Mouse (Mus musculus) layer of hippocampus, adult 9-10 months (tissue): ENCODE measurements around the gene Map3k4.
"Not testable (repeated sequence)": the region's sequence is repeated elsewhere in the genome, so short reads cannot be mapped to it uniquely, and the experiment has no call there.

Experiments used
- DNase-seq: peaks from one replicate; pipeline ENCODE4 v3.0.0; 2022; ENCODE audit warnings: low spot score

Gene Map3k4

DNA sequence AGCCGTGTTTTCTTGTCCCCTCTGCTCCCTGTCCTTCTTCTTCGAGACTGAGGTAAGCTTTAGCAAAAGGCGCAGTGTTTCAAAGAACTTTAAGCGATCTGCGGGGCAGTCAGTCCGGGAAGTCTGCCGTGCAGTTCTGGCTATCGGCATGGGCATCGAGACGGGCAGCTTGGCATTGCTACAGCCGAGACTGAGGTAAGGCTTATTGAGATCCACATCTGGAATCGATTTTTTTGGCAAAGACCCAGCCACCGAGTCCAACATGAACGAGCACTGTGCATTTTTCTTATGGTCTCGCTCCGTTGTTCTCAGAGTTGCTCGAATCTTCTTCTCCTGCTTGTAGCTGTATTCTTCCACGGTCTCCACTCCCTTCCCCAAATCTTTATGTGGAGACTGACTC lies 46.8 kb downstream of the Map3k4 start:
- no peak for DNase-seq

DNA sequence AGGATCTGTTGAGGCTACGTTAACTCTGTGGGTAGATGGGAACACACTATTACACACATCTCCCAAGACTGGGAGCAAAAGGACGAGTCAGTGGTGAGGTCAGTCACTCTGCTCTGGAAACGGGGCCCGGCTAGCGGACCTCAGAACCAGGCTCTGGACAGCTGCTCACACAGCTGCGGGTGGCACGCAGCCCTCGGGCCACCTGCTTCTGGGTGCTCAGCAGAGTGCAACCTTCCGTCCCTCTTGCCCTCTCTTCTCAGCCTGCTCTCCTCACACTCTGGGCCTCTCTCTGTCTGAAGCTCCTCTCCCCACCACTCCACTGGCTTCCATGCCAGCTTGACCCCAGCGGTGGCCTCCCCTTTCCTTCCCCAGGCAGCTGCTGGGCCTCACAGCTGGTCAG lies 50.1 kb downstream of the Map3k4 start:
- DNase-seq, result no peak

DNA sequence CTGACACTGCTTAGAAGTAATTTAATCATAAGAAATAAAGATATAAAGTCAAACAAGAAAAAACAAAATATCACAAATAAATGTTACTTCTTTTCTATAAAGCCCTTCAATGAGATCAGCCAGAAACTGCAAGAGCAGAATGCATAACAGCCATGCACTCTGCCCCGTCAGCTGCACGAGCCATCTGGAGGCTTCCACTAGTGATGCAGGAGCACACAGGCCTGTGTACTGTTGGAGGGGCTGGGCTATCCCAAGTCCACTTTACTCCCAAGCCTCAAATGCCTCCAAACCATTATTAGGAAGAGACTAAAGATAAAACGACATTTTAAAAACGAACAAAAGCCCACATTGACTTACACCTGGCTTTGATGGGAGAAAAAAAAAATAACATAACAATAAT lies 50.5 kb downstream of the Map3k4 start:
- no peak for DNase-seq

DNA sequence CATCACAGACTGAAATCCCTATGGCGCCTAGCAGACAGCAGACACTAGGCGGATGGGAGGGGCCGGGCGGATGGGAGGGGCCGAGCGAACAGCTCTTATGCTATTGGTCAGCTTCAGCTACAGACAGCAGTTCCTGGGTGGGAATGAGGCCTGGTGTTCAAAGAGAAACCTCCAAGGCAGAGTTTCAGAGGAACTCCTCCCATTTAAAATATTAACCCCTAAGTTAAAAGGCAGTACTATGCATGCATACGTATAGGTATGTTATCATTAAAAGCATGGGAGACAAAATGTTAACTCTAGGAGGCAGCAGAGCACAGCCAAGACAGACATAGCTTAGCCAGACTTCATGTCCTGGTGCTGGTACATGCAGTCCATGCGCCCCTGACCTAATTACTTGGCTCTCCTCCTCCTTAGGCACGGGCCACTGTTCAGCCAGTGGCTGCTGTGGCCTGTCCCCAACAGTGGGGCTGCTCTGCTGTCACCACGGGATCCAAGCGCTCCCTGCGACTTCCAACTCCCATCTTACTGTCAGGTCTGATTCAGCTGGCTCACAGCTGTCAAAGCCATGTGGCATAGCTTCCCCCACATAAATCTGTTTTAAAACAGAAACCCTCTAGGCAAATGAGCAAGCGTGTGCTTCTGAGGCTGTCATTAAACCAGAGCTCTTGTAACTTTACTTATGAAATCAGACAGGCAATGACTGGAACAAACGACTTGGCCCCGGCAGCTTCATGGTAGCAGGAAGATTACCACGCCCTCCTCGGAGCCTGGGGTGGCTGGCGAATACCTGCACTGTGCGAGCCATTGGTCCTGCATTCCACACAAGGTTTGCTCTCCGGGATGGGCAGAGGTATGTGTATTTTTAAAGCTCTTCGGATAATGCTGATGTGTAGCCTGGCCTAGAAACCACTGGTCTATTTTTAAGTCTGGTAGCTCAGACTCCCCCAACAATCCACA lies 52.3 kb downstream of the Map3k4 start:
- DNase-seq, result peak; percentile 59

DNA sequence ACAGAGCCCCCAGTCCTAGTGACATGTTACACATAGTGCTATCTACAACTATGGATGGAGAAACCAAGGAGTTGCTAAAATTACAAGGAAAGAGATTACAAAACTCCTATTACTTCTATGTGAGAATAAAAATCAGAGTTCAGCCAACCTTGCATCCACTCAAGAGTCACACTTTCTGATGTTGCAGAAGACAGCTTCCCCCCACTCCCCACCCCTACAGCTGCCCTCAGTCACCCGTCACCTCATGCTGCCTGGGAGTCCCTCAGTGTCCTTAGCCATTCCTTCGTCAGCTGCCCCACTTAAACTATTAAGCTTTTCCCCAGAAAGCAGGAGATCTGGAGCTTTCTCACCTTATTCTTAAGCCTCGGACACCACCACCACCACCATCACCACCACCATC lies 54.3 kb downstream of the Map3k4 start:
- DNase-seq, result no peak

DNA sequence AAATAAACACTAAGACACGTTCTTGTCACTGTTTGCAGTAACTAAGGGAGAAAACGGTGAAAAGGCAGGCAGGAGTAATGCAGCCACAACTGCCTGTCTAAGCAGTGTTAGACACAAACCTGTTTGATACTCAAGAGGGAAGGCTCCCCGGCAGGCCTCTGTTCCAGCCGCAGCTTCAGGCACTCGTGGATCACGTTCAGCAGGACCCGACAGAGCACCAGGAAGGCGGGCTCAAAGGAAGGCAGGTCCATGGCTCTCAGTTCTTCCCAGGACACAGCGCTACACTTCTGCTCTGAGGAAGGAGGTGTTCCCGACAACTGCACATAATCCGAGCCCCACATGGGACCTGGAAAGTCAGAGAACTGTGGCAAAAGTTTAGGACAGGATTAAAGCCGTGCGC lies 54.8 kb downstream of the Map3k4 start:
- no peak for DNase-seq

DNA sequence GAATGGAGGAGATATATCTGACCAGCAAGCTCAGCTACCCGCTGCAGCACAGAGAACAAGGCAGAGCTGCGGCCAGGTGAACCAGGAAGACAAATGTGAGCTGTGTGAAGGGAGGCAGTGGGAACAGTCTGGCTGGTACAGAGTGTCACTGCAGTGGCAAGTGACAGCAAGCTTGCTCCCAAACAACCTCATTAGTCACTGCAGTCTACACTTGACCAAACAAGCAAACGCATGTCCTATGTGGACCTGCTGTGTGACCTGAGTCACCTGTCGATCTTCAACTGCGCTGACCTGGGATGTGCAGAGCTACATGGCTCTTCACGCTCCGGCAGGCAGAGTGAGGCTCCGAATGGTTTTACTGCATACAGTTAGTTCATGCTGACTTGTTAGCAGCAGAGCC lies 55.7 kb downstream of the Map3k4 start:
- DNase-seq, result no peak

DNA sequence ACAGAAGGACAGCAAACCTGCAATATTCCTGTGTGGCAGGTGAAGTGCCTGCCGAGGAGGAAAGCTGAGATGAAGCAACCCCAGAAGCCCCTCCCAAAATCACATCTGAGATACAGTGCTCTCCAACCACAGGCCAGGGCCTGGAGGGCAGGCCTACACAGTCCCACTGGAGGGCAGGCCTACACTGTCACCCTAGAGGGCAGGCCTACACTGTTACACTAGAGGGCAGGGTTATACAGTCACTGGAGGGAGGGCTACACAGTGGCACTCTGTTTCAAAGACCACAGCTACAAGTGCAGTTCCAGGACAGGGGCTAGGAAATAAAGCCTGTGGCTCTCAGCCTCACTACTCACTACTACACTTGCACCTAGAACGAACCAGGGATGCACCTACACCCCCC lies 56.7 kb downstream of the Map3k4 start:
- DNase-seq, result no peak

DNA sequence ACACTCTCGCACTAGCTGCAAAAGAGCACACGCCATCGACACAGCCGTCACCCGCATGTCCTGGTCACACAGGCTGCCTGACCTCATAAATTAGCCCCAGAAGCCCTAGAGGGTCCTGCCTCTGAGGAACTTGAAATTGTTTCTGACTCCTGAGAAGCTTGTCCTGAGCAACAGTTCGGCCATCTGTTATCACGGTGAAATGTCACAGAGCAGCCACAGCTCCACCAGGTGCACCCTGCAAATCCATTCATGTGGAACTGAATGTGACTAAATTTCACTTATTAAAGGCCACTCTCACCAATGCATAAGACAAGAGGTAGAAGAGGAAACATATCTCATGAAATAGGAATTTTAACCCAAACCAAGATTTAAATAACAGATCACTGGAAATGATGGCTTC lies 57.2 kb downstream of the Map3k4 start:
- no peak for DNase-seq

DNA sequence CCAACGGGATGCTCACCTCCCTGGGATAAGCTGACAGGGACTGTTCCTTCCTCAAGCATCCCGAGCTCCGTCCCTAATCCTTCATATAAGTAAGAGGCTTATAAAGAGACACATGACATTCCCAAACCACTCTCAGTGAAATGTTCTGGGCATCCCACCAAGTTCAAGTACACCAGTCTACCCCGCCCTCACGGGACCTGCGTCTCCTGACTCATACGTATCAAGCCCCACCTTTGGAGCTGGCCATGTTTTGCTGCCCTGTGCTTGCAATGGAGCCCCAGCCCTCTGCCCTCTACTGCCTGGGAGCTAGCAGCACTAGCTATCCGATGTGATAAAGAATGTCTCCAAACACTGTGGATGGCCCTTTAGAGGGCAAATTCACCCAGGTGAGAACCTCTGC lies 58.6 kb downstream of the Map3k4 start:
- DNase-seq, result no peak

DNA sequence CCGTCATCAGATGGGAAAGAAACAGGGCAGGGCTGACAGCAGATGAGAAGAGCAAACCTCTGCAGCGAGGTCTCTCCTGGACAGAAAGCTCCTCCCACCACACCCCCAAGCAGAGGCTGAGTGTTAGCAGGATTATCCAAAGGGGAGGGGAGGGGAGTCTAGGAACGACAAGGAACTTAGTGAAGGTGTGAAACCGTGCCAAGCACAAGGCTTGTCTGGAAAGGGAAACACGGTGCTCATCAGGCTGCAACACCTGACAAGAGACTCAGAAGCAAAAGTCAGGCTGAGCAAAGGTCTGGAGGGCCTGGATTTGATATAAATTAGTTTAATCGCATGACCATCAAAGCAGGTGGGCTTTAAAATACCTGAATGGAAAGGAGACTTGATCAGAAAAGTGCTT lies 60.1 kb downstream of the Map3k4 start:
- no peak for DNase-seq

DNA sequence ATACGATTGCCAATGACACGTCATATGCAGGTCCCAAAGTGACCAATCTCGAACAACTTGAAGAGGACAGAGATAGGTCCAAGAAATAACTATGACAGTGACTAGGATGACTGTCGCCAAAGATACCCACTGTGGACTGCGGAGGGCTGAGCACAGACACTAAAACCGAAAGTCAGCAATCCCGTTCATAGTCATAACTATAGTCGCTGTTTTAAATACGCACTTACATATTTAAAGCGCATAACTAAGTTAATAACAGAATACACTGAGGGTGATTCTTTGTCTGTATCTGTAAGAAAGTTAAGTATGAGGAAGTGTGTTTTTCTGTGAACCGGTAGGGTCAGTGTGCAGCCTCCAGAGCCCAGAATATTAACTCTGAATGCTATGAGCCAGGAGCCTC lies 62.5 kb downstream of the Map3k4 start:
- no peak for DNase-seq

DNA sequence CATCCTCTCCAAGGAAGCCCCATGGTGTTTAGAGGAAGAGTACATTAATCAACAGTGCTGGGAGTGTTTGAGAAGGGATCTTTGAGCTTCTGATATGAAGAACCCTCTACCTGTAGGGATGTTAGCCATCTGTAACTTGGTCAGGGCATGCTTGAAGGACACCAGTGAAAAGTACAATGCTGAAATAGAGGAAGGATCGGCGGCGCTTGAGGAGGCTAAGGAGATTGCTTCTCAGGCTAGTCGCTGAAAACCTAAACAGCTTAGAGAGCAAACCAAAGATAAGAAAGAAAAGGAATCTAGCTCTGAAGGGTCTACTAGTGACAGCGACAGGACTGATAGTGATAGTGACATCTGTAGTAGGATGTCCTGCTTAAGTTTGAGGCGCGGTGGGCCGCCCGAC lies 68.0 kb downstream of the Map3k4 start:
- no peak for DNase-seq

DNA sequence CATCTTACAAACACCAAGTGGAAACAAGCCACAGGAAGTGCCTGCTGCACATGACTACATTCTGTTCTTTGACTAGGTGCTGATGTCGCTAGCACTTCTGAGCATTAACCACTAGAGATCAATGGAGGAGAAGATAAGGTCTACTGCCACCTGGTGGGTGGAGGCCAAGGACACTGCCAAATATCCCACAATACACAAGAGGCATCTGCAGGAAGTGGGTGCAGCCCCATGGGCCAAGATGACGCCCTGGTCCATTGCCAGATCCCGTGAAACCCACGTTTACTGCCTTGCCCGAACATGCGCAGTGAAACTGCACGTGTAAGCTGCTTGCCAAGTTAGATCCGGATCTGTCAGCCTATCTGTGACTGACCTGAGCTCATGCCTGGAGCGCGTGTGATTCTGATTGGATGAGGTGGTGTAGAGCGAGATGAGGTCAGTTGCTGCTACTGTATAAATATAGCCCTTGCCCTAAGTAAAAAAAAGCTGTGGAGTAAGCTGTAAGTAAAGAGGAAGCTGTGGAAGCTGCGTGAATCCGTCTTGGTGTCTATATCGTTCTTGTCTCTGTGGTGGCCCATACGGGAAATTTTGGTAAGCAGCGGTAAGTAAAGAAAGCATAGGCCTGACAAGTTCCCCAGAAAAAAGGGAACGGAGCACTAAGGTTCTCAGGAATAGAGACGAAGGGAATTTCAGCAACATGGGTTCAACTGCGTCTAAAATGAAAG lies 68.7 kb downstream of the Map3k4 start:
- DNase-seq, result peak; percentile 45

DNA sequence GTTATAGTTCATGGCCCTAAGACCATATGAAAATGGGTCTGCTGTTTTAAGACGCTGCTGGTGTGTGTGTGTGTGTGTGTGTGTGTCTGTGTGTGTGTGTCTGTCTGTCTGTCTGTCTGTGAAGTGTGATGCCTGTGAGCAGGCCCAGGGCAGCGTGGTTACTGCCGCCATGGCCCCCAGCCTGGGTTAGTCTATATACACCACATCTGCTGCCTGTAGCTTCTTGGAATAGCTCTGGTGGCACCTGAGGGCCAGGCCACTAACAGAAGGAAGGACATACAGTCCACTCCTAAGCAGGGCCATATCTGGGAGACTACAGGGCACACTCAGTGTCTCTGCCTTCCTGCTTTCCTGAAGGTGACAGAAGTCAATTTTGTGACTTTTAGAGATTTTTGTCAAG lies 77.9 kb downstream of the Map3k4 start:
- DNase-seq, result no peak

DNA sequence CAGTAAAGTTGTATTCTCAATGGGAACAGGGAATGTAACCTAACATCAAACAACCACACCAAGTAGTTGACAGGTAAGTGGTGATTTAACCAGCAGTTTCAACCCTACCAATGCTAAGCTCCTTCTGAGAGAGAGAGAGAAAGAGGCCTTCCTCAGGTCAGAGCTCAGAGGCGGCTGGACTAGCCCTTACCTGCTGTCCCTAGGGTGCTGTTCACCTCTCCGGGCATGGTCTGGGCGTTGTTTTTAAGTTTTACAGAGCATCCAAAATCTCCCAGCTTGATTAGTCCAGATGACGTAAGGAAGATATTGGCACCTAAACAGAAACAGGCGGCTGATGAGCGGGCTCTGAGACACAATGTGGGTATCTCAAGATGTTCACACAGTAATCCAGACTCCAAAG lies 85.9 kb downstream of the Map3k4 start:
- DNase-seq, result no peak

DNA sequence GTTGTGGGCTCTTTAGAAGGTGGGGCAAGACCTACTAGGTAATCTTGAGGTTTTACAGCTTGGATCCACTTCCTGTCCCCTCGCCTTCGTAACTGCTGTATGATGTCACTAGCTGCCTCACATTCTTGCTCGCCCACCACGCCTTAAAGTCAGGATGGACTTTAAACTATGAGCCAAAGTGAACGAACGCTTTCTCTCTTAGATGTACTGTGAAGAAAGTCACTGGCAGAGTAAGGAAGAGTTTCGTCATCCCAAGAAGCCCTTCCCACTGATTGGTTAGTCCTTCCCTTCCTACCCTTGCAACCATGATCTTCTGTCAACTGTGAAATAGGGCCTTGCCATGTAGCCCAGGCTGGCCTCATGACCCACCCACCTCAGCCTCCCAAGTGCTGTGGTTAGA lies 87.5 kb downstream of the Map3k4 start:
- no peak for DNase-seq

DNA sequence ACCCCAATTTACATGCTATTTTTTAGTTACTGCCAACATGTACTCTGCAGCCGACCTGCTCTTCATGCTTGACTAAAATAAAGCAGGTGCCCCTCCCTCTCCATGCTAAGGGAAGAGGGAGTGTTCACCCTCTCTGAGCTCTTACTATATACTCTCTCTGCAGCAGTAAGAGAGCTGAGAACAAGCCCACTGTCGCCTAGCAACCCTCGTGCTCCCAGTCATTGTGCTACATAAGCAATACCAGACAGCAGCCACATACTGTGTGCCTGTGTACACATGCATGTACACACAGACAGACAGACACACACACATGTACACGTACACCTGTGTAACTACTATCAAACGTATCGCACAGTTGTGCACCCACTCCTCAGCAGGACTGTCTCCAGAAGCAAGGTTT lies 88.4 kb downstream of the Map3k4 start:
- DNase-seq, result no peak

DNA sequence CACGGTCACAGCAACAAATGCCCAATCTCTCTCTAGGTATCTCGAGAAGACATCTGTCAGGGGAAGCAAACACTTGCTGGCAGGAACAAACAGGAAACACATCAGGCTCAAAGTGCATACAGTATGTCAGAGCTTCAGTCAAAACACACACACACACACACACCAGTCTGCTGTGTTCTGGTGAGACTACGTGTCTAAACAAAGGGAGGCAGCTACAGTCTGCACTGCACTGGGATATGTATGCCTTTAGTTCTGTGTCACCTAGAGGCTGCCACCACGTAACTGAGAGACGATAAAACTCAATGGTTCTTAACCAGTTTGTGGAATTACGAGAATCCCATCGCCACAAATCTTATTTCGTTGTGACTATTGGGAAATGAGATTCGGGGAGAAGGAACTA lies 88.8 kb downstream of the Map3k4 start:
- no peak for DNase-seq

DNA sequence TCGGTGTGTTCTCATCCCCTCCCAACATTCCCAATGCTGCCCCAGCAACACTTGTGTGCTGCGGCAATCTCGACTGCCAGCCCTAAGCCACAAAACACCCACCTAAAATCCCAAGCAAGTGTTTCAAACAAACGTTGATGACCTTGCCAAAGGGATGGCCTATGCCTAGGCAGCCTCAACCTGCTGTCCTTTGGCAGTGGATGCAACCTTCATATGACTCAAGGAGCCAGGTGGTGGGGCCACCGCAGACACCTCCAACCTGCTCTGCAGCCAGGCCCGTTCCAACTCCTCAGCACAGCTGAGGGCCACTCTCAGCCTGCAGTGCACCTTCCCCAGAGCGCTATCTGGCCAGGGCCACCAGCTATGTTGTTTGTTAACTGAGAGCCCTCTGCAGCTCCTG lies 90.1 kb downstream of the Map3k4 start:
- DNase-seq, result no peak

DNA sequence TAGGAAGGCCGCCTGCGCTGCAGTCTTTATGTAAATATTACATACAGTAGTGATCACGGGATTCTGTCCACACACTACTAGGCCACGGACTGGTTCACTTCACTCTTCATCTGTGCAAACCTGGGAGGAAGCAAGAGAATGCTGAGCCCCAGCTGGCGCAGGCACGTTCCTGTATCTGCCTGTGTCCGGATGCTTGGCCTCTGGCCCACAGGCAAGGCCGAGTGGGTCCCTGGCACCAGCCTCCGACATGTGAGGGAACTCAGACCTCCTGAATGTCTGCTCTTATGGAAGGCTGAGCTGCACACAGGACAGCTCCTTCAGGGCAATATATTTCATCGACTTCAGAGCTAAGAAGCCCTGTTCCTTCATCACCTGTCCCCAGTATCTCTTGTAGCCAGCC lies 90.6 kb downstream of the Map3k4 start:
- DNase-seq, result no peak

DNA sequence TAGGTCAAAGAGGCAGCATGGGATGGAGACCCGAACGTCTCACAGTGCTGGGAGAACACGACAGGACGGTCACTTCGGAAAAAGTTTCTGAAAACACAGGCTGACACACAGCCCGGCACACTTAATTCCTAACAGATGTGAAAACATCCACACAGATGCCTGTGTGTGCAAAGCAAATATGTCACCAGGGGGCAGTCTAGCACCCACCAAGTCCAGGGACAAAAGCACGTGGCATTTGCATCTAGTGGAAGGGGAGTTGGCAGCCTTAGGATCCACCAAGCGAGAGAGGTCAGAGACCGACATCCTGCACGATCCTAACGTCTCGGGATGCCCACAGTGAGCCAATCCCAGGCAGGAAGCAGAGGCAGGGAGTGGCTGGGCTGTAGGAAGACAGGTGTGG lies 92.0 kb downstream of the Map3k4 start:
- no peak for DNase-seq

DNA sequence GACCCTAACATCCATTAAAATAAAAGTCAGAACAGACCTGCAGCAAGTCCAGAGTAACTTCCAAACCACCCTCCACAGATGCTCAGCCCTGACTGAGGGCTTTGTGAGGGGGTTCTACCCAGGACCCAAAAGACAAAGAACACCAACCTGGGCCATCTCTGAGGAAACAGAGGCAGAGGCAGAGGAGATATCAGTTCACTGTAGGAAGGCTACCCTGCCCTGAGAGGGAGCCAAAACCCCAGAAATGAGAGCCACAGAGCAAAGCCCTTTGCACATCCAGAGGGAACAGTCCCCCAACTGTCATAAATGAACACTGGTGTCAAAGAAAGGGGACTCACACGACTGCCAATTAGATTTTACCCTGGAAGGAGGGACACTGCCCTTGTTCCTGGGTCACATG lies 93.4 kb downstream of the Map3k4 start:
- DNase-seq, result no peak

DNA sequence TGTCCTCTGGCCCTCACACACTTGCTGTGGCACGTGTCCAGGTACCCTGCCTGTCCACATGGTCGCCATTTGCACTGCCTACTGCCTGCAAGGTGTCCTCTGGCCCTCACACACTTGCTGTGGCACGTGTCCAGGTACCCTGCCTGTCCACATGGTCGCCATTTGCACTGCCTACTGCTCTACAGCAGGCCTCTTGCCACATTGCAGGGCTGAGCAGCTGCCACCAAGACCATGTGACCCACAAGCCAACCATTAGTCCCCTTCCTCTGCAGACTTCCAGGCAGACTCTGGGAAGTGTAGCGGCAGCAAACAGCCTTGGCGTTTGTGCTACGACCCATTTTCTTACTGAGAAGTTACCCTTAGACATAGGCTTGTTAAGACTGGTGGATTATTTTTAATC lies 94.0 kb downstream of the Map3k4 start:
- DNase-seq, result not testable (repeated sequence)
